Mouse (Mus musculus): ENCODE measurements around the gene Ankle1. TPM values are rescaled to one million over a fixed set of nuclear protein-coding genes. Genes with fewer than 3 reads are reported as not detected.

Ankle1 gene
- polyA plus RNA-seq, 1 experiment from 2014 or later, result 28.8 TPM

GRCm38 (mm10) chr8:71383860-71384259 is 21.9 kb upstream of the Ankle1 start:
- no peak for ATAC-seq (ENCODE audit: insufficient number of reproducible peaks, low FRiP score)

DNA sequence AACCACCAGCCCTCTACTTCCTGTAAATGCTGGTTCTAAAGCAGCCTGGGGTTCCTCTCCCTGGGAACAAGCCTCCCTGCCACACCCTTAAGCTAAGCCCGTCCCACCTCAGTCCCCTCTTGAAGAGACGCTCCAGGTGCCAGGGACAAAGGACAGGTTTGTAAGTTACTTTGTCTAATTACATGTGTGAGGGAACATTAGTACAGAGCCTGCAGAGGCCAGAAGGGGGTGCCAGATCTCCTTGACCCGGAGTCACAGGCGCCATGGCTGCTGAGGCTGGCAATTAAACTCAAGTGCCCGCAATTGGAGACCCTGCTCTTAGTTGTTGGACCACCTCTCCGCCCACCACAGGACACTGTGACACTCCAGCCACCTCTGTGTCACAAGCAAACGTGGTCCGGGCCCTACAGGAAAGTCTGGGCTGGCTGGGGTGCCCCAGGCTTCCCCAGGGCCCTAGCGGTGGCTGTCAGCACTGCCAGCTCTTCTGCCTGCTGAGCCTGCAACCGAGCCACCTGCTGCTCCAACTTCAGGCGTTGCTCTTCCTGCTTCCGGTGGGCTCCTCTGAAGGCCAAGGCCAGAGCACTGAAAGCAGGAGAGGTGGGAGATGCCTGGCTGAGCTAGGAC is 20.5 kb upstream of the Ankle1 start:
- Histone ChIP-seq H3K27ac (ENCODE audit: poor library complexity, severe bottlenecking) (no peak overlapping the region), H3K36me3 (no peaks in the 10 kb centered on the region), H3K27me3 (replicated peaks) (no peaks in the 10 kb centered on the region), H3K4me2 (no peak overlapping the region), H3K4me3 (no peak overlapping the region), H3K4me1 (replicated peaks) (peaks cover 16% of the 10 kb centered on the region), H3K9me3 (replicated peaks) (no peaks in the 10 kb centered on the region), H3K9ac (no peak overlapping the region)
- no peak for ATAC-seq (ENCODE audit: insufficient number of reproducible peaks, low FRiP score)
- 64% methylated on average over 12 of the region's 12 CpGs for WGBS

More at GRCm38 (mm10) chr8:71383860-71384259, 21.9 kb upstream of the Ankle1 start:
- Histone ChIP-seq H3K9me3 (replicated peaks) (no peaks in the 10 kb centered on the region), H3K4me2 (no peak overlapping the region), H3K4me3 (no peak overlapping the region), H3K9ac (no peak overlapping the region), H3K27me3 (replicated peaks) (no peaks in the 10 kb centered on the region), H3K4me1 (replicated peaks) (peaks cover 30% of the 10 kb centered on the region), H3K27ac (ENCODE audit: poor library complexity, severe bottlenecking) (no peak overlapping the region), H3K36me3 (peaks cover 2% of the 10 kb centered on the region; the same call in 1 of the 2 replicates)
- 67% methylated on average over 3 of the region's 3 CpGs for WGBS

- H3K4me3 ChIP-seq, result no peak overlapping the region
- H3K4me2 ChIP-seq, result no peak overlapping the region
- H3K27ac ChIP-seq (ENCODE audit: poor library complexity, severe bottlenecking), result no peak overlapping the region
- H3K9me3 ChIP-seq (replicated peaks), result no peaks in the 10 kb centered on the region
- WGBS, result 47% methylated on average over 1 of the region's 1 CpGs
- H3K36me3 ChIP-seq, result no peaks in the 10 kb centered on the region
- ATAC-seq (ENCODE audit: insufficient number of reproducible peaks, low FRiP score), result no peak
- H3K4me1 ChIP-seq (replicated peaks), result peaks cover 6% of the 10 kb centered on the region
- no peak overlapping the region for H3K9ac ChIP-seq
- no peaks in the 10 kb centered on the region for H3K27me3 ChIP-seq (replicated peaks)
These were observed 17.5 kb upstream of the Ankle1 start for GRCm38 (mm10) chr8:71388267-71388666.

DNA sequence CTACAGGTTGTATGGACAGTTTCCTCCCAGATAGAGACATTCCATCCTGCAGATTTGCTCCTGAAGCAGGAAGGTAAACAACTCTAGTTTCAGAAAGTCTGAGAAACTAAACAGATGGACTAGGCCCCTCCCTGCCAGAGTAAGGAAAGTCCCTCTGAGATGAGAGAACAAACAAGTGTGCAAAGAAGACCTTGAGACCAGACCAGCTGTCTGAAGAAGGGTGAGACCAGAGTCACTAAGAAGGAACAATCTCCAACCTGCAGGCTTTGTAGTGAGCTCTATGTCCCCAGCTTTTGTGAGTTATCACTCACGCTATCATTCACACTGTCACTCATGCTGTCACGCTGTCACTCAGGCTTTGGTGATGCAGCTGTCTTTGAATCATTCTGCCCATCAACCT is 14.1 kb upstream of the Ankle1 start:
- no peak overlapping the region for H3K4me3 ChIP-seq
- 78% methylated on average over 2 of the region's 2 CpGs for WGBS
- ATAC-seq (ENCODE audit: insufficient number of reproducible peaks, low FRiP score), result no peak
- no peaks in the 10 kb centered on the region for H3K4me1 ChIP-seq (replicated peaks)
- no peaks in the 10 kb centered on the region for H3K27me3 ChIP-seq (replicated peaks)
- H3K9me3 ChIP-seq (replicated peaks), result no peaks in the 10 kb centered on the region
- no peak overlapping the region for H3K4me2 ChIP-seq
- no peak overlapping the region for H3K9ac ChIP-seq
- H3K36me3 ChIP-seq, result no peaks in the 10 kb centered on the region
- no peak overlapping the region for H3K27ac ChIP-seq (ENCODE audit: poor library complexity, severe bottlenecking)

DNA sequence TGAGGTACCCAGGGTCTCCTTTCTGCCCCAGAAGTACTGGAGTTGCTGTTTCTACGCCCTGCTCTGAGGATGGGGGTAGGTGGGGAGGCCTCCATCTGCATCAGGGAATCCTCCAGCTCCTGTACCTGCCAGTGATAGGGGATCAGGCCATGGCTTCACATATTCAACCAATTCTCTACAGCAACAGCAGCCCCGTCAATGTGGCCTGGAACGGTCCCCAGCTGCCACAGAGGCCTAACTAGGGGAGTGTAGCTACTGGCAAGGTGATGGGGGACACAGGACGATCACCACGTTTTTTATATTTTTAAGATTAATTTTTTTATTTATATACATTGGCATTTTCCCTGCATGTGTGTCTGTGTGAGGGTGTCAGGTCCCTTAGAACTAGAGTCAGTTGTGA is 13.4 kb upstream of the Ankle1 start:
- Histone ChIP-seq H3K4me1 (replicated peaks) (peaks cover 4% of the 10 kb centered on the region), H3K36me3 (no peaks in the 10 kb centered on the region), H3K9ac (no peak overlapping the region), H3K9me3 (replicated peaks) (no peaks in the 10 kb centered on the region), H3K27ac (ENCODE audit: poor library complexity, severe bottlenecking) (no peak overlapping the region), H3K27me3 (replicated peaks) (no peaks in the 10 kb centered on the region), H3K4me3 (no peak overlapping the region), H3K4me2 (no peak overlapping the region)
- 71% methylated on average over 5 of the region's 5 CpGs for WGBS
- no peak for ATAC-seq (ENCODE audit: insufficient number of reproducible peaks, low FRiP score)

DNA sequence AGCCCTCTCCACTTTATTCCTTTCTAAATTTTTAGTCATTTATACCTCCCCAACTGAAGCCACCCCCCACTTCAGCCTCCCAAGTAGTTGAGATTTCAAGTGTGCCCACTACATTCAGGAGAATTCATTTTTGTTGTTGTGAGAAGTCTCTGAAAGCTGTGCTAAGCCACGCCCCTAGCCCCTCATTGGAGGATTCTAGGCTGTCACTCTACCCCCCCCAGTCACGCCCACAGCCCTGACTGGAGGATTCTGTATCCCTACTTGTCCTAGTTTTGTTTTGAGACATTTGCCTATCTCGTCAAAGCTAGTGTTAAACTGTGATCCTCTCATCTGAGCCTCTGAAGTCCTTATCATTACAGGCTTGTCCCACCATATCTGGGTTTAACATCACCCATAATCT is 12.9 kb upstream of the Ankle1 start:
- Histone ChIP-seq H3K4me2 (peak overlapping the region; percentile 9; the same call in 1 of the 2 replicates), H3K27ac (ENCODE audit: poor library complexity, severe bottlenecking) (no peak overlapping the region), H3K27me3 (replicated peaks) (no peaks in the 10 kb centered on the region), H3K4me1 (replicated peaks) (peaks cover 8% of the 10 kb centered on the region), H3K9me3 (replicated peaks) (no peaks in the 10 kb centered on the region), H3K36me3 (no peaks in the 10 kb centered on the region), H3K9ac (no peak overlapping the region), H3K4me3 (no peak overlapping the region)
- WGBS, result 11% methylated on average over 3 of the region's 3 CpGs
- no peak for ATAC-seq (ENCODE audit: insufficient number of reproducible peaks, low FRiP score)

GRCm38 (mm10) chr8:71394481-71394880 is 11.3 kb upstream of the Ankle1 start:
- Histone ChIP-seq H3K9me3 (replicated peaks) (no peaks in the 10 kb centered on the region), H3K27ac (ENCODE audit: poor library complexity, severe bottlenecking) (no peak overlapping the region), H3K9ac (no peak overlapping the region), H3K4me2 (no peak overlapping the region), H3K4me3 (no peak overlapping the region), H3K36me3 (peaks cover 14% of the 10 kb centered on the region), H3K4me1 (replicated peaks) (peaks cover 8% of the 10 kb centered on the region), H3K27me3 (replicated peaks) (no peaks in the 10 kb centered on the region)
- WGBS, result 83% methylated on average over 7 of the region's 7 CpGs
- no peak for ATAC-seq (ENCODE audit: insufficient number of reproducible peaks, low FRiP score)

- H3K27me3 ChIP-seq (replicated peaks), result no peaks in the 10 kb centered on the region
- H3K4me2 ChIP-seq, result peak overlapping the region; percentile 20; the same call in 1 of the 2 replicates
- H3K9ac ChIP-seq, result no peak overlapping the region
- H3K4me1 ChIP-seq (replicated peaks), result peaks cover 8% of the 10 kb centered on the region
- no peaks in the 10 kb centered on the region for H3K9me3 ChIP-seq (replicated peaks)
- H3K36me3 ChIP-seq, result peaks cover 19% of the 10 kb centered on the region
- H3K4me3 ChIP-seq, result no peak overlapping the region
- peak overlapping the region; percentile 31 for H3K27ac ChIP-seq (ENCODE audit: poor library complexity, severe bottlenecking)
- 72% methylated on average over 10 of the region's 10 CpGs for WGBS
- no peak for ATAC-seq (ENCODE audit: insufficient number of reproducible peaks, low FRiP score)
These were observed 10.7 kb upstream of the Ankle1 start for GRCm38 (mm10) chr8:71395071-71395470.

DNA sequence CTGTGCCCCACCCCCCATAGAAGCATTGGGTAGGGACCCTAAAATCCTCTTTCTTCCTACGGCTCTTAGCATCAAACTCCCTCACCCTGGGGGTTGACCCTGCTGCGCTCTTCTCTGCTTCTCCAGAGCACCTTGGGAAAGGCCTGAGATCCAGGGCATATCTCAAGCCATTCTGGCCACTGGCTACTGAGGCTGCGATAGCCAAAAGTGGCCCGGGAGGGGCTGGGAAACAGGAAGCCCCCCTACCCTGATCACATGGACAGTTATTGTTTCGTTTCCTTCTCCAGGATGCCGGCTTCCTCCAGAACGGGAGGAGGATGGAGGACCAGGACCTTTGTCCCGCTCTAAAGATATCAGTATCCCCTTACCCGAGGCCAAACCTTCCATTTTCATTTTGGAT is 10.2 kb upstream of the Ankle1 start, which contains the start of gene Ushbp1:
Ushbp1 (minus strand) TSS at position 174 of the 400 bp plus-strand sequence.
- peaks cover 21% of the 10 kb centered on the region for H3K36me3 ChIP-seq
- H3K4me1 ChIP-seq (replicated peaks), result peaks cover 8% of the 10 kb centered on the region
- no peaks in the 10 kb centered on the region for H3K9me3 ChIP-seq (replicated peaks)
- H3K4me3 ChIP-seq, result peak within 1 kb of the TSS; percentile 71
- H3K27me3 ChIP-seq (replicated peaks), result no peaks in the 10 kb centered on the region
- WGBS, result 63% methylated on average over 9 of the region's 9 CpGs
- ATAC-seq (ENCODE audit: insufficient number of reproducible peaks, low FRiP score), result 0 out of 2 replicates have a peak, but pooled peaks have one; percentile 4
- H3K27ac ChIP-seq (ENCODE audit: poor library complexity, severe bottlenecking), result peak within 1 kb of the TSS; percentile 38
- no peak within 1 kb of the TSS for H3K9ac ChIP-seq
- peak within 1 kb of the TSS; percentile 87 for H3K4me2 ChIP-seq

GRCm38 (mm10) chr8:71396639-71397305 is 9.0 kb upstream of the Ankle1 start, which contains the start of gene Babam1:
Gene Babam1, plus strand, starts transcription at chr8:71396861.
- ATAC-seq (ENCODE audit: insufficient number of reproducible peaks, low FRiP score), result peak; percentile 91
- H3K9me3 ChIP-seq (replicated peaks), result no peaks in the 10 kb centered on the region
- H3K27me3 ChIP-seq (replicated peaks), result no peaks in the 10 kb centered on the region
- peak within 1 kb of the TSS; percentile 74 for H3K9ac ChIP-seq
- H3K27ac ChIP-seq (ENCODE audit: poor library complexity, severe bottlenecking), result peak within 1 kb of the TSS; percentile 38
- H3K4me3 ChIP-seq, result peak within 1 kb of the TSS; percentile 71
- H3K4me1 ChIP-seq (replicated peaks), result peaks cover 8% of the 10 kb centered on the region
- peaks cover 25% of the 10 kb centered on the region for H3K36me3 ChIP-seq
- peak within 1 kb of the TSS; percentile 87 for H3K4me2 ChIP-seq
- WGBS, result under 1% methylated on average over 34 of the region's 34 CpGs

DNA sequence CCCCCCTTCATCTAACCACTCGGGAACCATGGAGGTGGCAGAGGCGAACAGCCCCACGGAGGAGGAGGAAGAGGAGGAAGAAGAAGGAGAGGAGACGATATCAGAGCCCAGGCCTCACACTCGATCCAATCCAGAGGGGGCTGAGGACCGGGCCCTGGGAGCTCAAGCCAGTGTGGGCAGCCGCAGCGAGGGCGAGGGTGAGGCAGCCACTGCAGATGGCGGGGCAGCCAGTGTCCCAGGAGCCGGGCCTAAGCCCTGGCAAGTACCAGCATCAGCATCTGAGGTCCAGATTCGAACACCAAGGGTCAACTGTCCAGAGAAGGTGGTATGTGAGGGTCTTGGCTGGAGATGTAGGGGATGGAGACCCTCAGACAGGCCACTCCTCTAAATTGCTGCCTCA is 8.1 kb upstream of the Ankle1 start:
- Histone ChIP-seq H3K27ac (ENCODE audit: poor library complexity, severe bottlenecking) (no peak overlapping the region), H3K27me3 (replicated peaks) (no peaks in the 10 kb centered on the region), H3K36me3 (peaks cover 25% of the 10 kb centered on the region), H3K9me3 (replicated peaks) (no peaks in the 10 kb centered on the region), H3K9ac (peak overlapping the region; percentile 74), H3K4me3 (peak overlapping the region; percentile 71), H3K4me1 (replicated peaks) (peaks cover 8% of the 10 kb centered on the region), H3K4me2 (peak overlapping the region; percentile 87)
- 81% methylated on average over 12 of the region's 12 CpGs for WGBS
- ATAC-seq (ENCODE audit: insufficient number of reproducible peaks, low FRiP score), result no peak
